Mouse (Mus musculus): ENCODE measurements at regions not wholly inside any gene's neighbourhood (a gene's known extent, or its start where the extent isn't known, plus 50 kb on each side); places are given as distances from the start of the nearest gene placed in this dataset.

DNA sequence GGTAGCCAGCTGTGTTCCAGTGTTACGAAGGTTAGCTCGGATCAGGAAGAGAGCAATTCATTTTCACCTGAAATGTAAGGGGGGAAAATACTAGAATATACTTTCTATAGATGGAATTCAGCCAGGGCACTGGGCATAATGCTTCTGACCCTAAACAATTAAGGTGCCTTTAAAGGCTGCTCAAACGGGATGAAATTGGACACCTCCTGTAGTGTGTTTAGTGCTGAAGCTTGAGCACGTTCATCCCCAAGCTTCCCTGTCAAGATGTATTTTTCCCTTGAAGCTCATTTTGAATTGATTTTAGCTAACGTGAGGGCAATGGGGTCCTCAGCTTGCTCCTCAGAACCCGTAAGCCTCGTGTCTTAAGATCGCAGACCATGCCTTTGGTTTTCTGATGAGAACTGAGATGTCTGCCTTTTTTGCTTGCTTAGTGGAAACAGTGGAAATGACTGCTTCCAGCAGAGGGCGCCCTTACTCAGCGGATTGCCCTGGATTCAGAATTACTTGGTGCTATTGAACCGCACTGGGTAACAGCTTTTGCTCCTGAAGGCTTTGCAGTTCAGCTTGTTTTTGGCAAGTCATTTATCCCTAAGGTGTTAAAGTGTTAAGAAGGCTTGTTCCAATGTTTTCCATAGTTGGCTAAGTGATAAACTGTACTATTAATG is 74.6 kb upstream of the Fermt1 start:
- Histone ChIP-seq H3K9me3 (ENCODE audit: low read length) (no peaks in the 10 kb centered on the region), H3K4me3 (replicated peaks; ENCODE audit: low read length) (no peak overlapping the region), H3K27me3 (ENCODE audit: insufficient read depth, low read length) (no peaks in the 10 kb centered on the region), H3K4me1 (replicated peaks; ENCODE audit: low read depth, low read length) (no peaks in the 10 kb centered on the region), H3K36me3 (ENCODE audit: insufficient read depth, low read length) (no peaks in the 10 kb centered on the region)
- TF ChIP-seq POU5F1 (IDR thresholded peaks at IDR 0.05; ENCODE audit: borderline replicate concordance, low read length) (no peak), CTCF (conservative IDR thresholded peaks at IDR 0.05; ENCODE audit: low read length) (peak; percentile 71), NANOG (IDR thresholded peaks at IDR 0.05; ENCODE audit: borderline replicate concordance, low read length) (no peak)

DNA sequence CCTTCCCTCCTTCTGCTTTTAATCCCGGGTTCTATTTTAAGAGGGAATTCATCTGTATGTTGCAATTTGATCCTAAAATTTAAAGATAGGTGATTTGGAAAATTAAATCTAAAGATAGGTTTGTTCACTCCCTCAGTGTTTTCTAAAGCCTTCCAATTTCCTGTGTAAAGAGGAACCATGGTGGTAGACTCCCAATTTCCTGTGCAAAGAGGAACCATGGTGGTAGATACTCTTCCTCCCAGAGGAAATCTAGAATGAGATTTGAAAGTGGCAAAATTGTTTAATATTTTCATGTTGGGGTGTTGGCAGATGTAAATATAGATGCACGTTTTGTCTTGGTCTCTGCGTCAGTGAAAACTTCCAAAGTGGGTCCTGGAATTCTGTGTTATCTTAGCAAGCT is 75.5 kb upstream of the Fermt1 start:
- Histone ChIP-seq H3K27me3 (ENCODE audit: insufficient read depth, low read length) (no peaks in the 10 kb centered on the region), H3K36me3 (ENCODE audit: insufficient read depth, low read length) (no peaks in the 10 kb centered on the region), H3K9me3 (ENCODE audit: low read length) (no peaks in the 10 kb centered on the region), H3K4me1 (replicated peaks; ENCODE audit: low read depth, low read length) (no peaks in the 10 kb centered on the region), H3K4me3 (replicated peaks; ENCODE audit: low read length) (no peak overlapping the region)
- TF ChIP-seq NANOG (IDR thresholded peaks at IDR 0.05; ENCODE audit: borderline replicate concordance, low read length) (no peak), CTCF (conservative IDR thresholded peaks at IDR 0.05; ENCODE audit: low read length) (no peak), POU5F1 (IDR thresholded peaks at IDR 0.05; ENCODE audit: borderline replicate concordance, low read length) (no peak)

DNA sequence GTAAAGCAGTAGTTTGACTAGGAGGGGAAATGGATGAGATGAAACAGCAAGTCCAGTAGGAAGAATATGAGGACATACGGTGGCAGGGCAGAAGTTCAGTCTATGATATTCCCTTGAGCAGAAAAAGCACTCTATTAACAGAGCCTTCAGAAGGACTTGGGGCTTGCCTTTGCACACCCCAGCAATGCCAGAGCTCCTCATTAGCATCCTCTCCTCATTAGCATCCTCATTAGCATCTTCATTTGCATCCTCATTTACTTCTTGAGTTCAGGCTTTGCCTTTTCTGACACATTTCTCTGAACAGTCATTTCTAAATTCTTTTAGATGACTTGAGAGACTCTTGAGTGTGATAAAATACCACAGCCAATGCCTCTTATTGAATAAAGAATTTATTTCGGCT is 81.3 kb upstream of the Fermt1 start:
- Histone ChIP-seq H3K4me3 (replicated peaks; ENCODE audit: low read length) (no peak overlapping the region), H3K27me3 (ENCODE audit: insufficient read depth, low read length) (no peaks in the 10 kb centered on the region), H3K9me3 (ENCODE audit: low read length) (no peaks in the 10 kb centered on the region), H3K36me3 (ENCODE audit: insufficient read depth, low read length) (no peaks in the 10 kb centered on the region), H3K4me1 (replicated peaks; ENCODE audit: low read depth, low read length) (no peaks in the 10 kb centered on the region)
- TF ChIP-seq CTCF (conservative IDR thresholded peaks at IDR 0.05; ENCODE audit: low read length), result no peak
- no peak for TF ChIP-seq NANOG (IDR thresholded peaks at IDR 0.05; ENCODE audit: borderline replicate concordance, low read length)
- no peak for TF ChIP-seq POU5F1 (IDR thresholded peaks at IDR 0.05; ENCODE audit: borderline replicate concordance, low read length)

DNA sequence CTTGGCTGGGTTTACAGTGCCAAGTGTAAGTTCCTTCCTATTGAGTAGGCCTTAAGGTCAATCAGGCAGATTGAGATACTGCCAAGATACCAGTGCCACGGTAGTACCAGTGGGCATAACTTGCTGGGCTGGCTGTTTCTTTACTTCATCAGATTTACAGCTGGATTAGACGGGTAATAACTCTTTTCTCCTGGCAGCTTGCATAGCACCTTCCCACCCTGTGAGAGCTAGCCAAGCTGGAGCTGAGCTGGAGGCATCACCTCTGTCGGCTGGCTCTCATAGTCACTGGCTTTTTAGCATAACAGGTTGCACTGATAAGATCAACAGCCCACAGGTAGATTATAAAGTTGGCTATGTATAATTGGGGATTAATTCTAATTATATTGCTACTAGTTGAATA is 89.7 kb upstream of the Fermt1 start:
- Histone ChIP-seq H3K36me3 (ENCODE audit: insufficient read depth, low read length) (no peaks in the 10 kb centered on the region), H3K9me3 (ENCODE audit: low read length) (no peaks in the 10 kb centered on the region), H3K27me3 (ENCODE audit: insufficient read depth, low read length) (no peaks in the 10 kb centered on the region), H3K4me3 (replicated peaks; ENCODE audit: low read length) (no peak overlapping the region), H3K4me1 (replicated peaks; ENCODE audit: low read depth, low read length) (no peaks in the 10 kb centered on the region)
- no peak for TF ChIP-seq CTCF (conservative IDR thresholded peaks at IDR 0.05; ENCODE audit: low read length)
- no peak for TF ChIP-seq POU5F1 (IDR thresholded peaks at IDR 0.05; ENCODE audit: borderline replicate concordance, low read length)
- TF ChIP-seq NANOG (IDR thresholded peaks at IDR 0.05; ENCODE audit: borderline replicate concordance, low read length), result no peak

DNA sequence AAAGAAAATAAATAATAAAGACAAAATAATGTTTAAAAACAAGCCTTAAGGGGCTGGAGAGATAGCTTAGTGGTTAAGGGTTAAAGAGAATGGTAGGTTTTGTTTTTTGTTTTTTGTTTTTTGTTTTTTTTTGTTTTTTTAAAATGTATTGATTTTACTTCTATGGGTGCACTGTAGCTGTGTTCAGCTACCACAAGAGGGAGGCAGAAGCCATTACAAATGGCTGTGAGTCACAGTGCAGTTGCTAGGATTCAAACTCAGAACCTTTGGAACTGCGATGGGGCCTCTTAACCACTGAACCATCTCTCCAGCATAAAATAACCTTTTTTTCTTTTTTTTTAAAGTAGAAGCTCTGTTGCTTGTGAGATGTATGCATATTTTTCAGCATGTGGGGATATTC is 95.0 kb upstream of the Fermt1 start:
- Histone ChIP-seq H3K9me3 (ENCODE audit: low read length) (no peaks in the 10 kb centered on the region), H3K4me3 (replicated peaks; ENCODE audit: low read length) (no peak overlapping the region), H3K27me3 (ENCODE audit: insufficient read depth, low read length) (no peaks in the 10 kb centered on the region), H3K4me1 (replicated peaks; ENCODE audit: low read depth, low read length) (no peaks in the 10 kb centered on the region), H3K36me3 (ENCODE audit: insufficient read depth, low read length) (no peaks in the 10 kb centered on the region)
- 0 out of 2 replicates have a peak, but pooled peaks have one; percentile 7 for TF ChIP-seq CTCF (conservative IDR thresholded peaks at IDR 0.05; ENCODE audit: low read length)
- no peak for TF ChIP-seq POU5F1 (IDR thresholded peaks at IDR 0.05; ENCODE audit: borderline replicate concordance, low read length)

DNA sequence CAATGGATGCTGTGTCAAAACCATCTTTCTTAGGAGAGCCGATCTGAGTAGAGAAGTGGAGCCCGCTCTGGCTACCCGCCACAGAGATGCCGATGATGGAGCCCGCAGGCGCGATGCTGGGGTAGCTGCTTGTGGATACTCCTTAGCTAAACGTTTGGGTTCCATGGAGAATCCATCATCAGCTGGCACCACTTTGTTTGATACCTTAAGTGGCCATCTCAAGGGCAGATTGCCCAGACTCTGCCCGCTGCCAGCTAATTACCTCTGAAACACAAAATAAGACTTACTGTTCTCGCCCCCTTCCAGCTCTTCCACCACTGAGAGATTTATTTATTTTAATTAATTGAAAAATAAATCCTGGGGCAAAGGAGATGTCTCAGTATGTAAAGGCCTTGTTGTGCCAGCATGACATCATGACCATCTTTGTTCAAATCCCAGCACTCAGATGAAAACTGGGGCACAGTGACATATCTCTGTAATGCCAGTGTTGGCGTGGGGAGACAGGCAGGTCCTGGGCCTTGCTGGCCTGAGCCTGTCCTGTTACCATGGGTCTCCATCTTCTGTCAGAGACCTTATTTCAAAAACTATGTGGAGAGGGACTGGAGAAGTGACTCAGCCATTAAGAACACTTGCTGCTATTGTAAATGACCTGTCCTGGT is 132.1 kb upstream of the Fermt1 start:
- no peaks in the 10 kb centered on the region for H3K36me3 ChIP-seq (ENCODE audit: insufficient read depth, low read length)
- H3K9me3 ChIP-seq (ENCODE audit: low read length), result 0 out of 2 replicates have a peak, but pooled peaks cover 3% of the 10 kb centered on the region
- no peaks in the 10 kb centered on the region for H3K4me1 ChIP-seq (replicated peaks; ENCODE audit: low read depth, low read length)
- no peak overlapping the region for H3K4me3 ChIP-seq (replicated peaks; ENCODE audit: low read length)
- no peaks in the 10 kb centered on the region for H3K27me3 ChIP-seq (ENCODE audit: insufficient read depth, low read length)
- no peak for TF ChIP-seq NANOG (IDR thresholded peaks at IDR 0.05; ENCODE audit: borderline replicate concordance, low read length)
- TF ChIP-seq POU5F1 (IDR thresholded peaks at IDR 0.05; ENCODE audit: borderline replicate concordance, low read length), result no peak
- TF ChIP-seq CTCF (conservative IDR thresholded peaks at IDR 0.05; ENCODE audit: low read length), result no peak

DNA sequence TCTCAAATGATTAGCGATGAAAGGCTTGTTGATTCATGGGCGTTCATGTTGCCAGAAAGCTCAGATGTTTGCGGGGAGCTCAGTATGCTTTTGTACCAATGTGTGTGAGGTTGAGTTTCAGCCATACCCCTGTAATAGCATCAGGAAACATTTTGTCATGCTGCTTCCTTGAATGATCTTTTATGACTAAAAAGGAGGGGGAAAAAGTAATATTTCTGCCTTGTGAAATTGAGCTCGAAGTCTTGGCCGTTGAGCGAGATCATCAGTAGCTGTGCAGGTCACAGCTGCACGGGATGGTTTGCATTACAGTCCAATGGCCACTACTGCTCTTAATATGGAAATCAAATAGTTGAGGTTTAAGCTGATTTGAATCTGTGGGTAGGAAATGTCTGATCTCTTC is 145.3 kb upstream of the Fermt1 start:
- Histone ChIP-seq H3K4me3 (replicated peaks; ENCODE audit: low read length) (no peak overlapping the region), H3K9me3 (ENCODE audit: low read length) (no peaks in the 10 kb centered on the region), H3K36me3 (ENCODE audit: insufficient read depth, low read length) (no peaks in the 10 kb centered on the region), H3K4me1 (replicated peaks; ENCODE audit: low read depth, low read length) (no peaks in the 10 kb centered on the region), H3K27me3 (ENCODE audit: insufficient read depth, low read length) (no peaks in the 10 kb centered on the region)
- no peak for TF ChIP-seq POU5F1 (IDR thresholded peaks at IDR 0.05; ENCODE audit: borderline replicate concordance, low read length)
- TF ChIP-seq CTCF (conservative IDR thresholded peaks at IDR 0.05; ENCODE audit: low read length), result no peak
- TF ChIP-seq NANOG (IDR thresholded peaks at IDR 0.05; ENCODE audit: borderline replicate concordance, low read length), result no peak

DNA sequence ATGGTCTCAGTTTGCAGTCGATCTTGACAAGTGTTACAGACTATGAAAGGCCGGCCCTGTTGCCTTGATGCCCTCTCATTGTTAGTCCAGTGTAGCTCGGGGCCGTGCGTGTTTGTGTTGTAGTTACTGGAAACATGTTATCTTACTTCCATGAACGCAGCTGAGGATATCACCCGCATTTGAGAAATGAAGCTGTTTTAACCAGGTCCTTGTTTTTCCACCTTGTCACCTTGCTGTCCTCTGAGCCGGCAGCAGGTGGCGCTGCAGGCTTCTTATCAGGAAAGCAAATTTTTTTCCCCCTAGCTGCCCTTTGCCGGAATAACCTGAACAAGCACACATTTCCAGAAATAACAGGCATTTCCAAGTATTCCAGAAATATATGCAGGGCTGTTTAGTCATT is 167.9 kb upstream of the Fermt1 start:
- Histone ChIP-seq H3K27me3 (ENCODE audit: insufficient read depth, low read length) (no peaks in the 10 kb centered on the region), H3K4me3 (replicated peaks; ENCODE audit: low read length) (no peak overlapping the region), H3K36me3 (ENCODE audit: insufficient read depth, low read length) (no peaks in the 10 kb centered on the region), H3K4me1 (replicated peaks; ENCODE audit: low read depth, low read length) (no peaks in the 10 kb centered on the region), H3K9me3 (ENCODE audit: low read length) (no peaks in the 10 kb centered on the region)
- TF ChIP-seq CTCF (conservative IDR thresholded peaks at IDR 0.05; ENCODE audit: low read length), result peak; percentile 84
- no peak for TF ChIP-seq POU5F1 (IDR thresholded peaks at IDR 0.05; ENCODE audit: borderline replicate concordance, low read length)

DNA sequence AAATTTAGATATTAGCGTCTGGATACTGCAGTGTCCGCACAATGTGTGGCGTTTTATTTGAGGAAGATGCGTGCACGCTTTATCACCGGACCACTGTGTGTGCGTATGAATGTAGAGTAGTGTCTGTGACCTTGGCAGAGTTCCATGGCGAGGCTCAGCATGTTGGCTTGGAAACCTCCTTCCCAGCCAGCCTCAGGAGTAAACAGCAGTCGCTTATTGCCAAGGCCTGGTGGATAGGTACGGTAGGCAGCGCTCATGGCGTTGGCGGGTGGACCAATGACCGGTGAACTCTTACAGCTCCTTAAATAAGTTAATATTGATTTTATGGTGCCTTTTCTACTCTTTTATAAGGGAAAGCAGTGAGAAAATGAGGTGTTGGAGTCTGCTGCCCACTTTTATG is 172.9 kb upstream of the Fermt1 start:
- no peak overlapping the region for H3K4me3 ChIP-seq (replicated peaks; ENCODE audit: low read length)
- no peaks in the 10 kb centered on the region for H3K36me3 ChIP-seq (ENCODE audit: insufficient read depth, low read length)
- TF ChIP-seq CTCF (conservative IDR thresholded peaks at IDR 0.05; ENCODE audit: low read length) (no peak), NANOG (IDR thresholded peaks at IDR 0.05; ENCODE audit: borderline replicate concordance, low read length) (no peak), POU5F1 (IDR thresholded peaks at IDR 0.05; ENCODE audit: borderline replicate concordance, low read length) (no peak)
- H3K4me1 ChIP-seq (replicated peaks; ENCODE audit: low read depth, low read length), result no peaks in the 10 kb centered on the region
- H3K27me3 ChIP-seq (ENCODE audit: insufficient read depth, low read length), result no peaks in the 10 kb centered on the region
- no peaks in the 10 kb centered on the region for H3K9me3 ChIP-seq (ENCODE audit: low read length)

Measured in E14TG2a.4 (cell line).